Mouse (Mus musculus): Measurements from ENCODE around the gene Krt81. TPM values are rescaled to one million over a fixed set of nuclear protein-coding genes. Genes with fewer than 3 reads are reported as not detected.

The Krt81 gene
- polyA plus RNA-seq, 1 experiment from 2014 or later, result not detected

DNA sequence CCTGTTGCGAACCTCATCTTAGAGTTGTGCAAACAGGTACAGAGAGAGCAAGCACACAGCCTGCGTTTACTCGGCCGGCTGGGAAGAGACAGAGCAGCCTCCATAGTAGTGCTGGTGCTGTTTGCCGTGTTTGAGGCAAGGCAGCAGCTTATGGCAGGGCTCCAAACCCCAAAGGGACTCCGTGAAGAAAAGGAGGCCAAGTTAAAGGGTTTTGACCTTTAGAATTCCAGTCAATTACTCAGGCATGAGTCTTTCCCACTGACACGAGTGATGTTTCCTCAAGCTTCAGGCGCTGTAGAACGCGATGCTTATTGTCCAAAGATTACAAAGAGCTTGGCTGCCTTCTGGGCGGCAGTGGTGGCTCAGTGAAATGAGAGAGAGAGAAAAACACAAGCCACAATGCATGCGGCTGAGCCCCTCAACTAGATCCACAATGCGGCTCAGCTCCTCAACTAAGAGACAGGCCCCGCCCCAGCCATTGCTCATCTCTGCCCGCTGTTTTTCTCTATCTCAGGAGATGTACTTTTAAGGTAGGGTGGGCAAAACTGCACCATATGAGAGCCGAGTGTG, 5.1 kb downstream of the Krt81 start:
- Histone ChIP-seq H3K9ac (replicated peaks; ENCODE audit: low read depth, low read length) (no peak overlapping the region), H3K9me3 (ENCODE audit: control insufficient read depth, low read length) (no peaks in the 10 kb centered on the region), H3K27ac (ENCODE audit: low read length) (no peak overlapping the region), H3K27me3 (replicated peaks; ENCODE audit: control insufficient read depth, insufficient read depth, low read length) (no peaks in the 10 kb centered on the region), H3K4me2 (ENCODE audit: low read length) (0 out of 2 replicates have a peak overlapping the region, but pooled peaks have one; percentile 17), H3K4me1 (replicated peaks; ENCODE audit: control insufficient read depth, insufficient read depth, low read length) (peaks cover 5% of the 10 kb centered on the region; the same call in 1 of the 2 replicates), H3K36me3 (ENCODE audit: control insufficient read depth, insufficient read depth) (no peaks in the 10 kb centered on the region), H3K4me3 (replicated peaks; ENCODE audit: low read length) (no peak overlapping the region)
- 34% methylated on average over 16 of the region's 16 CpGs for WGBS
- ATAC-seq, result no peak

GRCm38 (mm10) chr15:101455891-101456290, 7.7 kb downstream of the Krt81 start:
- Histone ChIP-seq H3K9ac (replicated peaks; ENCODE audit: low read depth, low read length) (no peak overlapping the region), H3K27me3 (replicated peaks; ENCODE audit: control insufficient read depth, insufficient read depth, low read length) (no peaks in the 10 kb centered on the region), H3K27ac (ENCODE audit: low read length) (no peak overlapping the region), H3K36me3 (ENCODE audit: control insufficient read depth, insufficient read depth) (no peaks in the 10 kb centered on the region), H3K4me2 (ENCODE audit: low read length) (no peak overlapping the region), H3K4me1 (replicated peaks; ENCODE audit: control insufficient read depth, insufficient read depth, low read length) (peaks cover 5% of the 10 kb centered on the region; the same call in 1 of the 2 replicates), H3K9me3 (ENCODE audit: control insufficient read depth, low read length) (no peaks in the 10 kb centered on the region), H3K4me3 (replicated peaks; ENCODE audit: low read length) (no peak overlapping the region)
- WGBS, result 91% methylated on average over 6 of the region's 6 CpGs
- no peak for ATAC-seq

DNA sequence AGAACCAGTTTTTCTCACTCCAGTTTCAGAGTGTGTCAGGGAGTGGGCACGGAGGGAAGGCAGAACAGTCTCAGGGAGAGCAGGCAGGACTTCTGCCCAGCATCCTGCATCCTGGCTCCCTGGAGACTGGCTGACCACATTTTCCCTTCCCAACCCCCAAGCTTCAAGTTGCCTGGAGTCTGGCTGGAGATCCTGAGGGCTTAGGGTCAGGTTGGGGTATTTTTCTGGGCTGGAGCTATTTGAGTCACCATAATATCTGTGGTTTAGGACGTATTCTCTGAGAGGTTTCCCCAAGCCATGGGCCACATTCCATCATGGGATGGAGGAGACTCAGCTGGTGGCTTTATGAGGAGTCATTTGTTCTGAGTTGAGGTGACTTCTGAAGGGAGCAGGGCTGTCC, 8.3 kb downstream of the Krt81 start:
- no peak overlapping the region for H3K4me2 ChIP-seq (ENCODE audit: low read length)
- no peak overlapping the region for H3K27ac ChIP-seq (ENCODE audit: low read length)
- H3K4me1 ChIP-seq (replicated peaks; ENCODE audit: control insufficient read depth, insufficient read depth, low read length), result peaks cover 5% of the 10 kb centered on the region; the same call in 1 of the 2 replicates
- no peak for ATAC-seq
- H3K9ac ChIP-seq (replicated peaks; ENCODE audit: low read depth, low read length), result no peak overlapping the region
- no peaks in the 10 kb centered on the region for H3K27me3 ChIP-seq (replicated peaks; ENCODE audit: control insufficient read depth, insufficient read depth, low read length)
- no peak overlapping the region for H3K4me3 ChIP-seq (replicated peaks; ENCODE audit: low read length)
- no peaks in the 10 kb centered on the region for H3K9me3 ChIP-seq (ENCODE audit: control insufficient read depth, low read length)
- 87% methylated on average over 2 of the region's 2 CpGs for WGBS
- H3K36me3 ChIP-seq (ENCODE audit: control insufficient read depth, insufficient read depth), result no peaks in the 10 kb centered on the region

DNA sequence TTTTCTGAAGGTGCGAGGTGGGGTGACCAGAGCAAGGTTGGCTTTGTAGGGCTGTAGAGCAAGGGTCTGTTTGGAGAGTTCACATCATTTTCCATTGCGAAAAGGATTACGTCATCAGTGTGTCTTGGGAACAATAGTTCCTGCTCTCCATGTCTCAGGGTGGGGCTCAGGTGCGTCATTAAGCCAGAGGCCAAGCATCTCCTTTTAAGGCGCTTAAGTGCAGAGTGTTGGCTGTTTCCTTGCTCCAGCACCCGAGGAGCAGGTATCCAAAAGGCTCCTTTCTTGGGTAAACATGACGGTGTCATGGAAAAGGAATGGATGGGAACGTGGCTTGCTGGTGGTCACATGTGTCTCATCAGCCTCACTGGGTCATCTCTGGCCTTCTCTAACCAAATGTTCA, 8.8 kb downstream of the Krt81 start:
- H3K27ac ChIP-seq (ENCODE audit: low read length), result no peak overlapping the region
- no peaks in the 10 kb centered on the region for H3K27me3 ChIP-seq (replicated peaks; ENCODE audit: control insufficient read depth, insufficient read depth, low read length)
- H3K4me2 ChIP-seq (ENCODE audit: low read length), result no peak overlapping the region
- no peaks in the 10 kb centered on the region for H3K9me3 ChIP-seq (ENCODE audit: control insufficient read depth, low read length)
- 91% methylated on average over 8 of the region's 8 CpGs for WGBS
- H3K4me3 ChIP-seq (replicated peaks; ENCODE audit: low read length), result no peak overlapping the region
- no peak overlapping the region for H3K9ac ChIP-seq (replicated peaks; ENCODE audit: low read depth, low read length)
- peaks cover 5% of the 10 kb centered on the region; the same call in 1 of the 2 replicates for H3K4me1 ChIP-seq (replicated peaks; ENCODE audit: control insufficient read depth, insufficient read depth, low read length)
- H3K36me3 ChIP-seq (ENCODE audit: control insufficient read depth, insufficient read depth), result no peaks in the 10 kb centered on the region
- no peak for ATAC-seq

DNA sequence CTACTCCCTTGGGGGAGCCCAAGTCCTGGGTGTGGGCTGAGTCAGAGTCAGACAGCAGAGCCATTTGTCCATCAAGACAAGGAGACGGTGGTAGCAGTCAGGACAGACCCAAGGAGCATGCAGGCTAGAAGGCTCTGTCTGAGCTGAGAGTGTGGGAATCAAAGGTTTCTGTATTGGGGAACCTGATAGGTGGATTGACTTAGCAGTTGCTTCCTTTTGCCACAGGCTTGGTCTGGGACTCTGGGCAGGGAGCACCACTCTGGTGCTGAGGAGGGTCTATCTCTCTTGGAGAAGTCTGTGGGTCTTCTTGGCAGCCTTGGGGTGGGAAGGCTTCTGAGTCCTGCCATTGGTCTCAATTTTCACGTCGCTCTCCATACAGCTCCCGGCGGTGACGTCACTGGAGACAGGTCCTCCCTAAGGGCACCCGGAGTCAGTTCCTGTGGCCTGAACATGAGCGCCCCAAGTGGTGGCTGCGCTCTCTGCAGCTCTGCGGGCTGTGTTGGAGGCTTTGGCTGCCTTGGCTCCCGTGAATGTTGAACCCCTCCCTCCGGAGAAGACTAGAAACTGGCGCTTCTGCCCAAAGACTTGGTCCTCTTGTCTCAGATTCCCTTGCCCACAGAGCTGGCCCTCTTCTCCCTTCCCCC, 10.3 kb downstream of the Krt81 start:
- no peaks in the 10 kb centered on the region for H3K9me3 ChIP-seq (ENCODE audit: control insufficient read depth, low read length)

DNA sequence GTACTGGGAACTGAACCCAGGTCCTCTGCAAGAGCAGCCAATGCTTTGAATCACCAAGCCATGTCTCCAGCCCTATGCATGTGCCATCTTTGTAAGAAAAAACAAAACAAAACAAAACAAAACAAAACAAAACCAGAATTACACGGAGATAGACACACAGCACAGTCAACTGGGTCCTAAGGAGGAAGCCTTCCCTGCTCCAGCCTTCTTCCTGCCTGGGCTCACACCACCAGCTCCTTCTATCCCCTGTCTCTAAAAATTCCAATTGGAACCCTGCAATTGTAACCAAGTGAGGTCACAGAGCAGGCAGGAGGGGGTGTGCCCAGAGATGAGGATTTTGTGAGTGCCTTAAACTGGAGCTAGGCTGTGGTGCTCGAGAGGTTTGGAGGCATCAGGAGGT, 16.1 kb downstream of the Krt81 start, which contains the start of gene Krt88:
Gene Krt88, plus strand, starts transcription at position 301 of the 400 bp plus-strand sequence.
- no peak for ATAC-seq

More for the DNA sequence above, 10.3 kb downstream of the Krt81 start:
- Histone ChIP-seq H3K4me2 (ENCODE audit: low read length) (no peak overlapping the region), H3K27me3 (replicated peaks; ENCODE audit: control insufficient read depth, insufficient read depth, low read length) (no peaks in the 10 kb centered on the region), H3K36me3 (ENCODE audit: control insufficient read depth, insufficient read depth) (no peaks in the 10 kb centered on the region), H3K4me1 (replicated peaks; ENCODE audit: control insufficient read depth, insufficient read depth, low read length) (peaks cover 2% of the 10 kb centered on the region; the same call in 1 of the 2 replicates), H3K27ac (ENCODE audit: low read length) (no peak overlapping the region), H3K4me3 (replicated peaks; ENCODE audit: low read length) (no peak overlapping the region), H3K9ac (replicated peaks; ENCODE audit: low read depth, low read length) (no peak overlapping the region)
- ATAC-seq, result 0 out of 2 replicates have a peak, but pooled peaks have one; percentile 49
- WGBS, result 11% methylated on average over 13 of the region's 13 CpGs

DNA sequence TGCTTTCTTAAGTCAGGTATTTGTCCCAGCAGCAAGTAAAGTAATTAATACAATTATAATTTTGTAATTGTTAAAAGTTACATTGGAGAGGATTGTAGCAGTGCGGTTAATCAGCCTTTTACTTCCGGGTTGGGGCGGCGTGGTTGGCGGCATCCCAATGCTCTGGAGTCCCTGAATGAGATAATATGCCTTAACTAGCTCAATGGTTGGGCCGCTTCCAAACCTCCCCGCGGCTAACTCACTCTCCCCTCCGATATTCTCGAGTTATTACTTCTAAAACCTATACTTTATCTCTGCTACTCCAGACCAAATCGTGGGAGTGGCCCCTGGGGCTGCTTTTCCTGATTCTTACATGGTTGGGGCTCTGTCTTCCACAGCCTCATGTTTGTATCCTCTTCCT, 17.0 kb downstream of the Krt81 start:
- no peaks in the 10 kb centered on the region for H3K9me3 ChIP-seq (ENCODE audit: control insufficient read depth, low read length)
- H3K36me3 ChIP-seq (ENCODE audit: control insufficient read depth, insufficient read depth), result no peaks in the 10 kb centered on the region
- H3K9ac ChIP-seq (replicated peaks; ENCODE audit: low read depth, low read length), result no peak overlapping the region
- no peak overlapping the region for H3K4me2 ChIP-seq (ENCODE audit: low read length)
- H3K4me1 ChIP-seq (replicated peaks; ENCODE audit: control insufficient read depth, insufficient read depth, low read length), result no peaks in the 10 kb centered on the region
- H3K27ac ChIP-seq (ENCODE audit: low read length), result no peak overlapping the region
- no peak overlapping the region for H3K4me3 ChIP-seq (replicated peaks; ENCODE audit: low read length)
- H3K27me3 ChIP-seq (replicated peaks; ENCODE audit: control insufficient read depth, insufficient read depth, low read length), result no peaks in the 10 kb centered on the region
- ATAC-seq, result no peak
- 41% methylated on average over 11 of the region's 11 CpGs for WGBS

More for the DNA sequence above, 16.1 kb downstream of the Krt81 start, which contains the start of gene Krt88:
- Histone ChIP-seq H3K4me2 (ENCODE audit: low read length) (no peak within 1 kb of the TSS), H3K9ac (replicated peaks; ENCODE audit: low read depth, low read length) (no peak within 1 kb of the TSS), H3K9me3 (ENCODE audit: control insufficient read depth, low read length) (no peaks in the 10 kb centered on the region), H3K4me3 (replicated peaks; ENCODE audit: low read length) (no peak within 1 kb of the TSS), H3K27ac (ENCODE audit: low read length) (no peak within 1 kb of the TSS), H3K27me3 (replicated peaks; ENCODE audit: control insufficient read depth, insufficient read depth, low read length) (no peaks in the 10 kb centered on the region), H3K36me3 (ENCODE audit: control insufficient read depth, insufficient read depth) (no peaks in the 10 kb centered on the region), H3K4me1 (replicated peaks; ENCODE audit: control insufficient read depth, insufficient read depth, low read length) (no peaks in the 10 kb centered on the region)
- WGBS, result 71% methylated on average over 2 of the region's 2 CpGs

DNA sequence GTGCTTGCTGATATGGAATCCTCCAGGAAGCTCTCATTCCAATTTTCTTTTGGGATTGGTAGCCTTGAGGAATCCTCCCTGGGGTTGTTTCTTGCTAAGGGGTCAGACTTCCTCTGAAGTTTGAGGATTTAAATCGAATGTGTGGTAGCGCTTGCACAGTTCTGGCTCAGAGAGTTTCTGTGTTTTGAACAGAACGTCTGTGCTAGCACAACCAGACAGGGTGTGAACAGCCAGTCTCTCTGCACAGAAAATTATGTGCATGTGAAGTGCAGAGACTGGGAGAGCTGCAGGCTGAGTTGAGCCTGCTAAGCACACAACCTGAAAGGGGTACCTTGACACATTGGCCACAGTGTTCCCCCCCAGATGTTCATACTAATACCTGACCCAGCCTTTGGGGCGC, 22.7 kb downstream of the Krt81 start:
- 72% methylated on average over 4 of the region's 4 CpGs for WGBS
- Histone ChIP-seq H3K4me1 (replicated peaks; ENCODE audit: control insufficient read depth, insufficient read depth, low read length) (peaks cover 8% of the 10 kb centered on the region; the same call in 1 of the 2 replicates), H3K27ac (ENCODE audit: low read length) (no peak overlapping the region), H3K9me3 (ENCODE audit: control insufficient read depth, low read length) (no peaks in the 10 kb centered on the region), H3K27me3 (replicated peaks; ENCODE audit: control insufficient read depth, insufficient read depth, low read length) (peaks cover 9% of the 10 kb centered on the region), H3K4me2 (ENCODE audit: low read length) (no peak overlapping the region), H3K9ac (replicated peaks; ENCODE audit: low read depth, low read length) (no peak overlapping the region), H3K4me3 (replicated peaks; ENCODE audit: low read length) (no peak overlapping the region), H3K36me3 (ENCODE audit: control insufficient read depth, insufficient read depth) (no peaks in the 10 kb centered on the region)
- peak; percentile 66 for ATAC-seq

DNA sequence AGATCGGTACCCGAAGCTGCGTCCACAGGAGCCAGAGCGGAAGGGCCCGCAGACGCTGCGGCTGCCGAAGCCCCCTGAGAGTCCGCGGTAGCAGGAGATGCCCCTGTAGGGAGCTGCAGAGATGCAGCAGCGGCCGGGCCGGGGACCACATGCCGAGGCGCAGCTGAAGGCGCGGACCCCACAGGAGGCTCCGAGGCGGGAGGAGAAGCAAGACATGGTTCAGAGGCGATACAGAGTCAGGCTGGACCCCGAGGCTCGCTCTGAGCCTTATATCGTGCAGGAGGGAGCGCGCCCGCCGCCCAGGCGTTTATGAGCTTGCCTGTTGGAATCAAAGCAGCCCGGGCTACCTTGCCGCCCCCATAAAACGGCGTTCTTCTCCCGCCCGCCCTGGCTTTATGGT, 25.0 kb downstream of the Krt81 start, which contains the start of gene Krt87:
Gene Krt87, minus strand, starts transcription at position 250 of the 400 bp plus-strand sequence.
- Histone ChIP-seq H3K4me3 (replicated peaks; ENCODE audit: low read length) (peak within 1 kb of the TSS; percentile 37), H3K4me1 (replicated peaks; ENCODE audit: control insufficient read depth, insufficient read depth, low read length) (peaks cover 8% of the 10 kb centered on the region; the same call in 1 of the 2 replicates), H3K36me3 (ENCODE audit: control insufficient read depth, insufficient read depth) (no peaks in the 10 kb centered on the region), H3K4me2 (ENCODE audit: low read length) (peak within 1 kb of the TSS; percentile 50), H3K9ac (replicated peaks; ENCODE audit: low read depth, low read length) (peak within 1 kb of the TSS; percentile 24), H3K27me3 (replicated peaks; ENCODE audit: control insufficient read depth, insufficient read depth, low read length) (peaks cover 9% of the 10 kb centered on the region), H3K27ac (ENCODE audit: low read length) (no peak within 1 kb of the TSS), H3K9me3 (ENCODE audit: control insufficient read depth, low read length) (no peaks in the 10 kb centered on the region)
- 2% methylated on average over 30 of the region's 34 CpGs for WGBS
- ATAC-seq, result no peak
